Mouse (Mus musculus): Measurements from ENCODE around the gene Vat1. TPM values are rescaled to one million over a fixed set of nuclear protein-coding genes. Genes with fewer than 3 reads are reported as not detected.
"Not testable (repeated sequence)": the region's sequence is repeated elsewhere in the genome, so short reads cannot be mapped to it uniquely, and the experiment has no call there.

Vat1 gene
- polyA plus RNA-seq (2012; rRNA removed): 140 and 168 TPM in 2 replicates

GRCm38 (mm10) chr11:101465869-101466551 is at the start of gene Vat1:
Gene Vat1 (minus strand): TSS chr11:101466230.
- DNase-seq (ENCODE audit: low read depth): no peak

GRCm38 (mm10) chr11:101507090-101507489 is 41.1 kb upstream of the Vat1 start:
- DNase-seq (ENCODE audit: low read depth): peak; percentile 19

GRCm38 (mm10) chr11:101506269-101506780 is 40.3 kb upstream of the Vat1 start:
- DNase-seq (ENCODE audit: low read depth): no peak

- DNase-seq (ENCODE audit: low read depth): no peak
Observed at GRCm38 (mm10) chr11:101486126-101486525, 20.1 kb upstream of the Vat1 start.

GRCm38 (mm10) chr11:101485509-101486028 is 19.5 kb upstream of the Vat1 start:
- no peak for DNase-seq (ENCODE audit: low read depth)

- no peak for DNase-seq (ENCODE audit: low read depth)
Observed at GRCm38 (mm10) chr11:101484814-101485213, 18.8 kb upstream of the Vat1 start.

- DNase-seq (ENCODE audit: low read depth): no peak
Observed at GRCm38 (mm10) chr11:101484245-101484644, 18.2 kb upstream of the Vat1 start.

GRCm38 (mm10) chr11:101483804-101484203 is 17.8 kb upstream of the Vat1 start:
- no peak for DNase-seq (ENCODE audit: low read depth)

- no peak for DNase-seq (ENCODE audit: low read depth)
Observed at GRCm38 (mm10) chr11:101480912-101481311, 14.9 kb upstream of the Vat1 start.

- DNase-seq (ENCODE audit: low read depth): no peak
Observed at GRCm38 (mm10) chr11:101479171-101479635, 13.2 kb upstream of the Vat1 start.

- DNase-seq (ENCODE audit: low read depth): no peak
Observed at GRCm38 (mm10) chr11:101477552-101478211, 11.7 kb upstream of the Vat1 start.

- no peak for DNase-seq (ENCODE audit: low read depth)
Observed at GRCm38 (mm10) chr11:101477194-101477551, 11.1 kb upstream of the Vat1 start.

GRCm38 (mm10) chr11:101476361-101476760 is 10.3 kb upstream of the Vat1 start:
- not testable (repeated sequence) for DNase-seq (ENCODE audit: low read depth)

- no peak for DNase-seq (ENCODE audit: low read depth)
Observed at GRCm38 (mm10) chr11:101474298-101474697, 8.3 kb upstream of the Vat1 start.

- not testable (repeated sequence) for DNase-seq (ENCODE audit: low read depth)
Observed at GRCm38 (mm10) chr11:101473686-101474085, 7.7 kb upstream of the Vat1 start.

- no peak for DNase-seq (ENCODE audit: low read depth)
Observed at GRCm38 (mm10) chr11:101472336-101472735, 6.3 kb upstream of the Vat1 start.

- no peak for DNase-seq (ENCODE audit: low read depth)
Observed at GRCm38 (mm10) chr11:101471926-101472325, 5.9 kb upstream of the Vat1 start.

- no peak for DNase-seq (ENCODE audit: low read depth)
Observed at GRCm38 (mm10) chr11:101470206-101470605, 4.2 kb upstream of the Vat1 start.

- no peak for DNase-seq (ENCODE audit: low read depth)
Observed at GRCm38 (mm10) chr11:101469155-101469554, 3.1 kb upstream of the Vat1 start.

GRCm38 (mm10) chr11:101468731-101469130 is 2.7 kb upstream of the Vat1 start:
- DNase-seq (ENCODE audit: low read depth): no peak

- no peak for DNase-seq (ENCODE audit: low read depth)
Observed at GRCm38 (mm10) chr11:101468263-101468688, 2.2 kb upstream of the Vat1 start.

- no peak for DNase-seq (ENCODE audit: low read depth)
Observed at GRCm38 (mm10) chr11:101467477-101468262, 1.6 kb upstream of the Vat1 start.
